Mouse (Mus musculus) gastrocnemius, adult 18-20 months (tissue): Measurements from ENCODE around the gene 1700003E16Rik. TPM values are rescaled to one million over a fixed set of nuclear protein-coding genes. Genes with fewer than 3 reads are reported as not detected.

ENCODE experiments used
- DNase-seq: peaks from one replicate; pipeline ENCODE4 v3.0.0; 2021; ENCODE audit warnings: low spot score
- long read RNA-seq, 2 experiments: library from polyadenylated mRNA; stranded (forward); transcript quantifications; one replicate each; pipeline ENCODE4 v2.0.0; 2021
- total RNA-seq, 2 experiments: library from RNA; stranded (reverse); gene quantifications; 2 replicates each; pipeline ENCODE4 v1.2.3; 2021

The 1700003E16Rik gene
- under 1 TPM in 1 of 2 experiments, not detected in 1; 0.14 TPM for total RNA-seq
- long read RNA-seq, experiment 1, result 0 reads
- long read RNA-seq, experiment 2, result 0 reads

GRCm38 (mm10) chr6:83156259-83156684 lies at the start of gene 1700003E16Rik, which contains the start of gene Wdr54:
TSS of gene 1700003E16Rik (plus strand) at chr6:83156404.
TSS of gene Wdr54 (minus strand) at chr6:83156397.
- peak; percentile 51 for DNase-seq

DNA sequence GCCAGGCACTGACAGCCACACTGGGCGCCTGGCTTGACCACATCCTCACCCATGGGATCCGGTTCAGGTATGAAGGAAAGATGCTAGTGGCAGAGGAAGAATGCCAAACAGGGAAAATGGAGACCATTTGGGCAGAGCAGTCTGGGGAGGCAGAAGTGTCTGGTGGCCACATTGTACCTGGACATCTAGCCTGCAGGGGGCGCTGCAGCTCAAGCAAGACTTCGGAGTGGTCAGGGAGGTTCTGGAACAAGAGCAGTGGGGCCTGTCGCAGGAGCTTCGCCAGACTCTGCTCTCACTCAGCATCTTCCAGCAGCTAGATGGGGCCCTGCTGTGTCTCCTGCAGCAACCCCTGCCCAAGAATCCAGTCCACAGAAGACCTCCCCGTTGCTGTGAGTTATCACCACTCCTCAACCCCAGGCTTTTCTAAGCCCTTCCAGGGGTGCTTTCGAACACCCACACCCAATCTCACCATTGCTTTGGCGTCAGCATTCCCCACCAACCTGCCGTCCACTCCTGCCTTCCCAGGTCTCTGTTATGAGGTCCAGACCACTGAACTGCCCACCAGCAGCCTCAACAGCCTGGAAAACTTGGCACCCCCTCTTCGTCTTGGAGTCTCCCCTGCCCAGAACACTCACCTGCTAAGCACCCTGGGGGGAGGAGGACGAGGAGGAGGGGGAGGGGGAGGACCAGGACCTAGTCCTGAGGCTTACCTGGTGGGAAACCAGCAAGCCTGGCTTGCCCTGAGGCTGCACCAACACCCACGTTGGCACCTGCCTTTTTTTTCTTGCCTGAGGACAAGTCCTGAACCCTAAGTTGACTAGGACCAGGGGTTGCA lies 48.4 kb upstream of the 1700003E16Rik start:
- peak; percentile 75 for DNase-seq

- DNase-seq, result peak; percentile 85
These were observed 47.2 kb upstream of the 1700003E16Rik start, which contains the start of gene Mrpl53 for GRCm38 (mm10) chr6:83108762-83109668. TSS of gene Mrpl53 (plus strand) at chr6:83109040.

DNA sequence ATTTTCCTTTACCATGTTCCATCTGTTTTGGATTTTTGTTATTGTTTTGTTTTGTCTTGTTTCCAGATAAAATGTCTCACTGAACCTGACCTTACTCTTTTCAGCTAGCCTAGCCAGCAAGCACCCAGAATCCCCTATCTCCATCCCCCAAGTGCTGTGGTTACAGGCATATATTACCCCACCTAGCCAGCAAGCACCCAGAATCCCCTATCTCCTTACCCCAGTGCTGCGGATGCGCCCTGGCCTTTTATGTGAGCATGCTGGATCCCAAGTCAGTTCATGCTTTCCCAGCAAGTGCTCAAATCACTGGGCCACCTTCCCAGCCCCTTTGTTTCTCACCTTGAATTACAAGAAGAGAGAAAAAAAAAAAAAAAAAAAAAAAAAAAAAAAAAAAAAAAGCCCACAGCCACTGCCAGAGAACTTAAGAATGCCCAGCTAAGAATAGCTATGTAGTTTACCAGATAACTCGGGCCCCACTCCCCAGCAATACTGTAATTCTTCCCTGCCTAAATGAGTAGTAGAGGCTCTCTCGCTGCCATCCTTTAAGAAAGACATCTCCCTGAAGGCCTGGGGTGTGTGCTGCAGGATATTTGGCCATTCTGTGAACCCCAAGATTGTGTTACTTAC lies 44.6 kb upstream of the 1700003E16Rik start:
- DNase-seq, result no peak

- peak; percentile 93 for DNase-seq
These were observed 41.1 kb upstream of the 1700003E16Rik start, which contains the start of gene Mogs for GRCm38 (mm10) chr6:83115011-83115671. TSS of gene Mogs (plus strand) at chr6:83115496.

- no peak for DNase-seq
These were observed 40.4 kb upstream of the 1700003E16Rik start for GRCm38 (mm10) chr6:83115682-83116372.

- DNase-seq, result no peak
These were observed 39.6 kb upstream of the 1700003E16Rik start for GRCm38 (mm10) chr6:83116373-83117164.

DNA sequence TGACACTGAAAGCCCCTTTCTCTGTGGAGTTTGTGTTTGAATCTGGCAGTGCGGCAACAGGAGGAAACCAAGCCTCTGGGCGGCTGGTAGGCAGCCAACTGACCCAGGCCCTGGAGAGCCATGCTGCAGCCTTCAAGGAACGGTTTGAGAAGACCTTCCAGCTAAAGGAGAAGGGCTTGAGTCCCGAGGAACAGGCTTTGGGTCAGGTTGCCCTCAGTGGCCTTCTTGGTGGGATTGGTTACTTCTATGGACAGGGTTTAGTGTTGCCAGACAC lies 39.1 kb upstream of the 1700003E16Rik start:
- DNase-seq, result no peak

DNA sequence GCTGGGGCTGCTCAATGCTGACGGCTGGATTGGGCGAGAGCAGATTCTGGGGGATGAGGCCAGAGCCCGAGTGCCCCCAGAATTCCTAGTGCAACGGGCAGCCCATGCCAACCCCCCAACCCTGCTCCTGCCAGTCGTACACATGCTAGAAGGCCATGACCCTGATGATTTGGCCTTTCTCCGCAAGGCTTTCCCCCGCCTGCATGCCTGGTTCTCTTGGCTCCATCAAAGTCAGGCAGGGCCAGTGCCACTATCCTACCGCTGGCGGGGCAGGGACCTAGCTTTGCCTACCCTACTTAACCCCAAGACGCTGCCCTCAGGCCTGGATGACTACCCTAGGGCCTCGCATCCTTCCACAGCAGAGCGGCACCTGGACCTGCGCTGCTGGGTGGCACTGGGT lies 38.6 kb upstream of the 1700003E16Rik start:
- DNase-seq, result no peak

DNA sequence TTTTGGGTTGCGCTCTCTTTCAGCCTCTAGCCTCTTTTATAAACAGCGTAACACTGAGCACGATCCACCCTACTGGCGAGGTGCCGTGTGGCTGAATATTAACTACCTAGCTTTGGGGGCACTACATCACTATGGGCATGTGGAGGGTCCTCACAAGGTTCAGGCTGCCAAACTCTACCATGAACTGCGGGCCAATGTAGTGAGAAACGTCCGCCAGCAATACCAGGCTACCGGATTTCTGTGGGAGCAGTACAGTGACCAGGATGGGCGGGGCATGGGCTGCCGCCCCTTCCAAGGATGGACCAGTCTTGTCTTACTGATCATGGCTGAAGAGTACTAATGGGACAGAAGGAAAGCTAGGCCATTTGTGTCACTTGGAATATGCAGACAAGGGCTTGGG lies 37.8 kb upstream of the 1700003E16Rik start:
- DNase-seq, result no peak

DNA sequence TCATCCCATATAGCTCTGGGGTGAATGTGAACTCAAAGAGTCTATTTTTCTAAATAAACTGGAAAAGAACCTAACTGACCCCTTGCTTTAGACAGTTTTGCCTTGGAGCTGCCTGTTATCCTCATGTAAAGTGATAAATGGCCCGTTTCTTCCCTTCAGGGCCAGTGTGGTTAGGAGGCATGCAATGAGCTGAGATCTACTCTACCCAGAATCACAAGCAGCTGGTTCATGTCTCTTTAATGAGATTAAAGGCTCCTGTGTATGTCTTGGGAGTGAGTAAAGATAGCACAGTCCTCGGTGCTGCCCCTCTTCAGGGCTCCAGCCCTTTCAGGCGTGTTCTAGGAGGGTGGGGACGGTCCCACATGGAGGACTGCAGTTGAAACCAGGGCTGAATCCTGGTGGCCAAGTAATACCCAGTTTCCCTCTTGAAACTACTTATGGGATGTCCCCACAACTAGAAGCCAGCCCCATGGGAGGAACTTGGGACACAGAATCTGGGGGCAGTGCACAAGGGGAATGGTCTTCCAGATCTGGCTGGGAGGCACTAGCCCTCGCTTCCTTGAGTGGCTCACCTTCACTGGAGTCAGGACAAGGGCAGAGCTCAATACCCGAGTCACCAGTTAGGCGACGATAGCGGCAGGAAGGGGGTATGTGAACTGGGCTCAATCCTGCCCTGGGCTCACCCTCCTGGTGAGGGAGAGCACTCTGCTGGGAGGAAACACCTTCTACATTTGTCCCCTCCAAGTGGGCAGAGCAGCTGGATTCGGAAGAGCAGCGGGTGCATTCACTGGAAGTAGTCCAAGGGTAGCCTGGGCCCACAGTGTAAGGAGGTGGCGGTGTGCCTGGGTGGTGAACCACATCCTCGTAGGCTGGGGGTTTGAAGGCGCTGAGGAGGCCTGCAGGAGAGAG lies 37.1 kb upstream of the 1700003E16Rik start:
- DNase-seq, result no peak

DNA sequence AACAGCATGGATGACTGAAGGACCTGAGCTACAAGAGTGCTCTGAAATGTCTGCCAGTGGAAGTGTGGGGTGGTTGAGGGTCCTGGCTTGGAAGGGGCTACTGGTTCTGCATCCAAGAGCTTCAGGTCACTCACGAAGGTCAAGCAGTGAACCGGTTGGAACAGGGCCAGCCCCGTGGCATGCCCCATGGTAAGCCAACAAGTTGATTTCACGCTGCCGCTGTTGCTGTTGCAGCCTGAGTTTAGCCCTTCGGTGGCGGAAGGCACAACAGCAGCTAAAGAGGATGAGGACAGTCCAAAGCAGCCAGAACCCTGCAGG lies 36.5 kb upstream of the 1700003E16Rik start:
- no peak for DNase-seq

- peak; percentile 95 for DNase-seq
These were observed 35.0 kb upstream of the 1700003E16Rik start, which contains the start of gene Wbp1 for GRCm38 (mm10) chr6:83120930-83121862. TSS of gene Wbp1 (minus strand) at chr6:83121559.

GRCm38 (mm10) chr6:83121863-83122710 lies 34.1 kb upstream of the 1700003E16Rik start:
- no peak for DNase-seq

GRCm38 (mm10) chr6:83122961-83123360 lies 33.2 kb upstream of the 1700003E16Rik start:
- DNase-seq, result no peak

- DNase-seq, result peak; percentile 93
These were observed 31.3 kb upstream of the 1700003E16Rik start for GRCm38 (mm10) chr6:83124851-83125312.
